Mouse (Mus musculus) CH12.LX (cell line): ENCODE measurements at regions not wholly inside any gene's neighbourhood (a gene's known extent, or its start where the extent isn't known, plus 50 kb on each side); places are given as distances from the start of the nearest gene placed in this dataset.
"Not testable (repeated sequence)": the region's sequence is repeated elsewhere in the genome, so short reads cannot be mapped to it uniquely, and the experiment has no call there.

ENCODE experiments used
- BHLHE40 ChIP-seq: IDR thresholded peaks from 2 replicates; pipeline ENCODE4 v1.6.1; 2011; ENCODE audit warnings: mild to moderate bottlenecking, low read depth, low read length, improper control_type of control experiment
- POLR2A ChIP-seq: IDR thresholded peaks from 2 replicates; pipeline ENCODE4 v1.6.1; 2011; ENCODE audit warnings: low read depth, mild to moderate bottlenecking, improper control_type of control experiment, low read length
- TCF12 ChIP-seq: IDR thresholded peaks from 2 replicates; pipeline ENCODE4 v1.6.1; 2014; ENCODE audit warnings: low read depth, mild to moderate bottlenecking, inconsistent platforms, low read length, improper control_type of control experiment

GRCm38 (mm10) chr8:54239106-54239505 lies 161.7 kb downstream of the Vegfc start:
- TF ChIP-seq TCF12, POLR2A, BHLHE40: not testable (repeated sequence)
